Mouse (Mus musculus) cortical plate, adult 2 months (tissue): ENCODE measurements at regions not wholly inside any gene's neighbourhood (a gene's known extent, or its start where the extent isn't known, plus 50 kb on each side); places are given as distances from the start of the nearest gene placed in this dataset.

Experiments
- CTCF ChIP-seq: fragments of 200-500 bp; IDR thresholded peaks from 2 replicates; pipeline ENCODE4 v1.5.1; 2011; ENCODE audit warnings: mild to moderate bottlenecking, control low read depth, low read length; ENCODE audit not compliant: insufficient read depth; ENCODE audit errors: extremely low read depth
- POLR2A ChIP-seq: fragments of 200-500 bp; IDR thresholded peaks from 2 replicates; pipeline ENCODE4 v1.6.1; 2011; ENCODE audit warnings: mild to moderate bottlenecking, low read length, control low read depth; ENCODE audit not compliant: insufficient read depth; ENCODE audit errors: extremely low read depth

GRCm38 (mm10) chrX:99581632-99582466 lies 110.8 kb upstream of the Pja1 start:
- TF ChIP-seq CTCF, result no peak
- TF ChIP-seq POLR2A, result no peak
